Mouse (Mus musculus) heart, adult 2 months (tissue): ENCODE data around the gene Cops2.

ENCODE experiments used
- CTCF ChIP-seq: fragments of 200-600 bp; IDR thresholded peaks from 2 replicates; pipeline ENCODE4 v1.8.1; 2022; ENCODE audit warnings: antibody characterized with exemption, mild to moderate bottlenecking, moderate library complexity
- EP300 ChIP-seq: fragments of 200-500 bp; IDR thresholded peaks from 2 replicates; pipeline ENCODE4 v1.6.1; 2011; ENCODE audit warnings: low read depth, low read length, control low read depth; ENCODE audit not compliant: insufficient read depth
- POLR2A ChIP-seq: fragments of 200-500 bp; IDR thresholded peaks from 2 replicates; pipeline ENCODE4 v1.6.1; 2011; ENCODE audit warnings: mild to moderate bottlenecking, low read depth, low read length, control low read depth; ENCODE audit not compliant: insufficient read depth

DNA sequence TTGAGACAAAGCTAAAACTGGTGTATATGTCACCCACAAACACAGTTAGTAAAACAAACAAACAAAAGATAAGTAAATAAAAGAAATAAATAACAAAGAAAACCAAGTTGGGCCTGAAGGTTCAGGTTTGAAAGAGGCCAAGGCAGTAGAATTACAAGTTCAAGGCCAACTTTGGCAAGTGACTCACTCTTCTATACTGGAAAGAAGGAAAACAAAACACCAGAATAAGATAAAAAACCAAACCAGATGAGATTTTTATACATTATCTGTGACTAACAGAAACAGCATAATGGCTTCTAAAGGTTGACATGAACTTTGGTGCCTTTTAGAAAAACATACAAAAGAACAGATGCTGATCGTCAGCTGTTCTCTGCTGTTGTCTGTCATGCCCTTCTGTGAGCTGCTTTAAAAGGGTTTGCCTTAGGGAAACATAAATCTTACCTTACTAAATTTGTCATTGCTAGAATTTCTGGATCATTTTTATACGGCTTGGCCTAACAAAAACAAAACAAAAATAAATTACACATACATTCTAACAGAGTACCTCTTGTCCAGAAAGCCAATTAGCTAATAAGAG, 20.1 kb downstream of the Cops2 start:
- no peak for TF ChIP-seq CTCF
- no peak for TF ChIP-seq POLR2A
- no peak for TF ChIP-seq EP300
